Mouse (Mus musculus): ENCODE measurements at regions not wholly inside any gene's neighbourhood (a gene's known extent, or its start where the extent isn't known, plus 50 kb on each side); places are given as distances from the start of the nearest gene placed in this dataset.

- DNase-seq (ENCODE audit: low read depth, low spot score) = no peak
Measured at GRCm38 (mm10) chr9:115609904-115610303, 299.4 kb upstream of the Gadl1 start.

GRCm38 (mm10) chr9:115611713-115612112 is 297.5 kb upstream of the Gadl1 start:
- no peak for DNase-seq (ENCODE audit: low read depth, low spot score)

- no peak for DNase-seq (ENCODE audit: low read depth, low spot score)
Measured at GRCm38 (mm10) chr9:115612908-115613307, 296.3 kb upstream of the Gadl1 start.

GRCm38 (mm10) chr9:115614007-115614406 is 295.2 kb upstream of the Gadl1 start:
- DNase-seq (ENCODE audit: low read depth, low spot score) = no peak

GRCm38 (mm10) chr9:115617909-115618308 is 291.3 kb upstream of the Gadl1 start:
- DNase-seq (ENCODE audit: low read depth, low spot score) = no peak

GRCm38 (mm10) chr9:115623948-115624347 is 285.3 kb upstream of the Gadl1 start:
- no peak for DNase-seq (ENCODE audit: low read depth, low spot score)

GRCm38 (mm10) chr9:115624721-115625496 is 284.3 kb upstream of the Gadl1 start:
- no peak for DNase-seq (ENCODE audit: low read depth, low spot score)

GRCm38 (mm10) chr9:115627551-115627950 is 281.7 kb upstream of the Gadl1 start:
- no peak for DNase-seq (ENCODE audit: low read depth, low spot score)

GRCm38 (mm10) chr9:115637114-115637513 is 272.1 kb upstream of the Gadl1 start:
- no peak for DNase-seq (ENCODE audit: low read depth, low spot score)

- DNase-seq (ENCODE audit: low read depth, low spot score) = no peak
Measured at GRCm38 (mm10) chr9:115640781-115641180, 268.5 kb upstream of the Gadl1 start.

GRCm38 (mm10) chr9:115642032-115642431 is 267.2 kb upstream of the Gadl1 start:
- DNase-seq (ENCODE audit: low read depth, low spot score) = no peak

- DNase-seq (ENCODE audit: low read depth, low spot score) = no peak
Measured at GRCm38 (mm10) chr9:115644953-115645352, 264.3 kb upstream of the Gadl1 start.

GRCm38 (mm10) chr9:115646226-115646625 is 263.0 kb upstream of the Gadl1 start:
- no peak for DNase-seq (ENCODE audit: low read depth, low spot score)

GRCm38 (mm10) chr9:115651708-115652107 is 257.5 kb upstream of the Gadl1 start:
- DNase-seq (ENCODE audit: low read depth, low spot score) = no peak

GRCm38 (mm10) chr9:115653116-115653515 is 256.1 kb upstream of the Gadl1 start:
- no peak for DNase-seq (ENCODE audit: low read depth, low spot score)

GRCm38 (mm10) chr9:115654933-115655332 is 254.3 kb upstream of the Gadl1 start:
- DNase-seq (ENCODE audit: low read depth, low spot score) = no peak

GRCm38 (mm10) chr9:115656538-115656937 is 252.7 kb upstream of the Gadl1 start:
- DNase-seq (ENCODE audit: low read depth, low spot score) = no peak

- no peak for DNase-seq (ENCODE audit: low read depth, low spot score)
Measured at GRCm38 (mm10) chr9:115656994-115657713, 252.1 kb upstream of the Gadl1 start.

- no peak for DNase-seq (ENCODE audit: low read depth, low spot score)
Measured at GRCm38 (mm10) chr9:115658477-115658876, 250.8 kb upstream of the Gadl1 start.

- DNase-seq (ENCODE audit: low read depth, low spot score) = no peak
Measured at GRCm38 (mm10) chr9:115660371-115660770, 248.9 kb upstream of the Gadl1 start.

- no peak for DNase-seq (ENCODE audit: low read depth, low spot score)
Measured at GRCm38 (mm10) chr9:115661834-115662425, 247.3 kb upstream of the Gadl1 start.

- no peak for DNase-seq (ENCODE audit: low read depth, low spot score)
Measured at GRCm38 (mm10) chr9:115665337-115666004, 243.8 kb upstream of the Gadl1 start.
